ENCODE assay signal across 14 mouse cellular contexts in the genomic region with DNA sequence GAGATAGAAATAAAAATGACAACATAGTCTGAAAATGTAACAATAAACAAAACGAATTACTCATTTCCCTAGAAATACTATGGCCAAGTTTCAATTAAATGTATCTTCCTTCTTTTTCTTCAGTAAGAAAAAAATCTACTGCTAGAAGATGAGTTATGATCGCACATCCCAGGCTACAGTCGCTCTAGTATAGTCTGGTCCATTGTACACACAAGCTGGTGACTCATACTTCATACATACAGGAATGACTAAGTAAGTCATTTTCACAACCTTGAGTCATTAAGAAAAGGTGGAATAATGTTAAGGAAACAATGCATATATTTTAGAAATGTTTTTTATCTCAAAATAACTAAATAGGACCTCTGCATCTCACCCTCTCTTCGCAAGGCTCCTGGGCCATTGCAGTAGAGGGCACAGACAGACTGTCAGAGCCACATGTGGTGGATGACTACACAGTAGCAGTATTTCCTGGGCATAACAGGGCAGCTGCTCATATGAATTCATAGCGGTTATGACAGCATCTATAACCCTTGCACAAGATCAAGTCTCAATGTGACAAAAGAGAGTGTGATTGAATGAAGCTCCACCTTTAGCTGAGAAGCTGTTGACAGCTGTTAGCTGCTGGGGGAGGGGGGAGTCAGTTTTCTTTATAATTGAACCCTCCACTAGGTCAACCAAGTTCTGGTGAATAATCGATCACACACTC.
"Had no signal": no experiment of that assay in that cellular context is flagged by ENCODE, and none has a peak within 500 bp of the region (broad histone marks: within the 10 kb centered on the region; RNA-seq: fewer than 3 reads in every experiment).

No protein-coding gene starts in this region.

- H3K27me3 ChIP-seq: neural tube, embryonic 12.5 days; stomach, embryonic 15.5 days had no signal

- H3K36me3 ChIP-seq: midbrain, embryonic 10.5 days; midbrain, embryonic 12.5 days; neural tube, embryonic 12.5 days; stomach, embryonic 15.5 days had no signal

- H3K27ac ChIP-seq: neural tube, embryonic 12.5 days; stomach, embryonic 15.5 days; stomach, postnatal 0 days had no signal

- ATAC-seq: midbrain, embryonic 16.5 days had no signal

- H3K4me3 ChIP-seq: midbrain, embryonic 10.5 days; midbrain, embryonic 12.5 days; neural tube, embryonic 12.5 days; stomach, embryonic 15.5 days had no signal

- DNase-seq: lung, adult 18-20 months; lung, embryonic 14.5 days; lung, postnatal 4 days; midbrain, embryonic 14.5 days; right cerebral cortex, postnatal 14 days; thymus, adult 2 months; thymus, postnatal 25 days; thymus, postnatal 4 days had no signal

- H3K4me1 ChIP-seq: neural tube, embryonic 12.5 days; stomach, embryonic 15.5 days had no signal
